Mouse (Mus musculus): ENCODE results near the gene Lmo4.

The Lmo4 gene

GRCm38 (mm10) chr3:144148234-144148633, 56.8 kb downstream of the Lmo4 start:
- DNase-seq (ENCODE audit: low spot score in 2 of 2), result no peak

GRCm38 (mm10) chr3:144147244-144147643, 57.8 kb downstream of the Lmo4 start:
- no peak for DNase-seq (ENCODE audit: low spot score in 2 of 2)

GRCm38 (mm10) chr3:144144066-144144465, 61.0 kb downstream of the Lmo4 start:
- no peak for DNase-seq (ENCODE audit: low spot score in 2 of 2)

GRCm38 (mm10) chr3:144142939-144143338, 62.1 kb downstream of the Lmo4 start:
- no peak for DNase-seq (ENCODE audit: low spot score in 2 of 2)

DNA sequence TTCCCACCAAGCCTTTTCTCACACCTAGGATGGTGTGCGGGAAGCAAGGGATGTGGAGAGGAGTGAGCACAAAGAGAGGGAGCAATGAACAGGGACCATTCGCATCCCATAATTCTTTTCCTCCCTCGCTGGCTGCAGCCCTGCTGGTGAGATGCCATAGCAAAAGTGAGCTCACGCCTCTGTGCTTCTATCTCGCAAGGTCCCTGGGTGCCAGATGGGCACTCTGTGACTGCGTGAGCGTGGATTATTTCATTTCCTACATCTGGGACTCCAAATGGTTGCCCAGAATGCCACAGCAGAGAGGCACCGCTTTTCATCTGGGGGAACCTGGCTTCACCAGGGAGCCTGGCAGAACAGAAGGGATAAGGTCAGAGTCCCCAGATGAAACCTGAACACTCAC, 63.2 kb downstream of the Lmo4 start:
- no peak for DNase-seq (ENCODE audit: low spot score in 2 of 2)

- no peak for DNase-seq (ENCODE audit: low spot score in 2 of 2)
Measured at GRCm38 (mm10) chr3:144140816-144141215, 64.2 kb downstream of the Lmo4 start.

DNA sequence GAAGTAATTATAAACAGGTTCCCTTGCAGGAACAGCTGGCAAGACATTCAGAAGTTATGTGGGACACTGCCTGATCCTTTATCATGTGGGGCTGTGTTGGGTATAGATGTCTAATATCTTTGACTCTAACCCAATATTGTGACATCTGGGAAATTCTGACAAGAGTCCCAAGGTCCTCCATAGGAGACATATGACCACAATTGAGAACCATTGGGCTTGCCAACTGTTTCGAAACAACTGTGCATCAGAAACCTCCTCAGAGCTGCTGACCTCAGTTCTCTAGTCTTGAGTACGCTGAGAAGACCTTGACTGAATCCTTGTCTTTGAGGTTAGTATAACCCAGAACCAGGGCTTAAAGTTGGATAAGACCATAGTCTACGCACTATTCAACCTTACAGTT, 66.4 kb downstream of the Lmo4 start:
- no peak for DNase-seq (ENCODE audit: low spot score in 2 of 2)
